Mouse (Mus musculus) heart, embryonic 14.5 days (tissue): ENCODE results near the gene Gm4133. TPM values are rescaled to one million over a fixed set of nuclear protein-coding genes. Genes with fewer than 3 reads are reported as not detected.
"Not testable (repeated sequence)": the region's sequence is repeated elsewhere in the genome, so short reads cannot be mapped to it uniquely, and the experiment has no call there.

Experiments used
- ATAC-seq: fragments of 200-750 bp; cut with Nextera tagmentation; 2 replicates; pipeline ENCODE4 v1.8.0; 2017; ENCODE audit warnings: low read depth, moderate TSS enrichment; ENCODE audit not compliant: insufficient number of reproducible peaks, insufficient read depth, low FRiP score
- H3K27ac ChIP-seq, 2 experiments: fragments of 200-500 bp in 1 of 2; fragments of 300-500 bp in 1 of 2; sonication (generic) in 1 of 2; replicated peaks in 1 of 2; 2 replicates each; pipeline ENCODE4 v1.5.1; 2012 to 2014; ENCODE audit warnings: low read depth in 2 of 2, low read length in 2 of 2, control low read depth in 1 of 2, mild to moderate bottlenecking in 1 of 2, mixed read lengths in 1 of 2; ENCODE audit not compliant: control insufficient read depth in 1 of 2, insufficient read depth in 1 of 2
- H3K27me3 ChIP-seq: fragments of 300-500 bp; sonication (generic); 2 replicates; pipeline ENCODE4 v1.6.1; 2014; ENCODE audit warnings: mild to moderate bottlenecking, low read length, control low read depth; ENCODE audit not compliant: control insufficient read depth, insufficient read depth
- H3K36me3 ChIP-seq: fragments of 300-500 bp; sonication (generic); 2 replicates; pipeline ENCODE4 v1.6.1; 2014; ENCODE audit warnings: mild to moderate bottlenecking, control low read depth, low read length, mixed read lengths; ENCODE audit not compliant: control insufficient read depth, insufficient read depth
- H3K4me1 ChIP-seq, 2 experiments: fragments of 200-500 bp in 1 of 2; fragments of 300-500 bp in 1 of 2; sonication (generic) in 1 of 2; 2 replicates each; pipeline ENCODE4 v1.6.1; 2012 to 2014; ENCODE audit warnings: low read length in 2 of 2, control low read depth in 1 of 2, mixed read lengths in 1 of 2; ENCODE audit not compliant: control insufficient read depth in 2 of 2, insufficient read depth in 2 of 2
- H3K4me2 ChIP-seq: fragments of 300-500 bp; sonication (generic); 2 replicates; pipeline ENCODE4 v1.6.1; 2014; ENCODE audit warnings: mild to moderate bottlenecking, low read length
- H3K4me3 ChIP-seq, 2 experiments: fragments of 200-500 bp in 1 of 2; fragments of 300-500 bp in 1 of 2; sonication (generic) in 1 of 2; 2 replicates each; pipeline ENCODE4 v1.5.1; 2012 to 2014; ENCODE audit warnings: low read length in 2 of 2, mild to moderate bottlenecking in 2 of 2, control low read depth in 1 of 2, low read depth in 1 of 2, moderate library complexity in 1 of 2; ENCODE audit not compliant: control insufficient read depth in 1 of 2, insufficient read depth in 1 of 2
- H3K9ac ChIP-seq: fragments of 300-500 bp; sonication (generic); 2 replicates; pipeline ENCODE4 v1.6.1; 2014; ENCODE audit warnings: mild to moderate bottlenecking, low read length
- H3K9me3 ChIP-seq: fragments of 300-500 bp; sonication (generic); 2 replicates; pipeline ENCODE4 v1.6.1; 2016; ENCODE audit warnings: low read length, control low read depth; ENCODE audit not compliant: control insufficient read depth
- WGBS: fragments of 180-500 bp; shearing (Covaris S2); extraction: QIAGEN DNeasy Blood & Tissue Kit; methylation state at CpG from one replicate; pipeline ENCODE4 v1.1.7; 2014; 5-methylcytosine and 5-hydroxymethylcytosine counted together
- polyA plus RNA-seq: library from polyadenylated mRNA; unstranded; fragments of >200 nt; fragmentation: Nextera tagmentation; extraction: Ambion mirVana; gene quantifications from 2 replicates; pipeline ENCODE4 v1.2.1, GENCODE M21; 2014

Gene Gm4133
- polyA plus RNA-seq, result not detected in 2 replicates

DNA sequence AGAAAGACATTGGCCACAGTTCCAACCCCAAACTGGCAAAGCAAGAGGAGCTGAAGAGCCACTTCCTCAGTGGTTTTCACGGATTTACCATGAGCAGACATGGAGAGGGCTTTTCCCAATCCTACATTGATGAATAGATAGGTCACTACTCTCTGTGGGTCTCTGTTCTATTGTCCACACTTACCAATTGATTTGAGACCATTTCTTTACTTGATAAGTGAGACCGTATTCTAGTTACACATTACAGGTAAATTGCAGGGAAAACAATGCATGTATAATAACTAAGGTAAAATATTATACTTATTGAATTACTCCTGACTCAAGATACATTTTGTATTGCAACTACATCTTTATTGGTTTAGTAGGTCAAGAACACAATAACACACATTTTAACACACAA, at the start of gene Gm4133:
Gm4133 (minus strand) TSS at position 101 of the 400 bp plus-strand sequence.
- no CpG with 5 or more reads among the region's 2 CpGs for WGBS
- not testable (repeated sequence) for H3K4me2 ChIP-seq, H3K4me1 ChIP-seq, H3K27me3 ChIP-seq, H3K36me3 ChIP-seq, H3K27ac ChIP-seq, H3K4me3 ChIP-seq, H3K9ac ChIP-seq, ATAC-seq, H3K9me3 ChIP-seq

DNA sequence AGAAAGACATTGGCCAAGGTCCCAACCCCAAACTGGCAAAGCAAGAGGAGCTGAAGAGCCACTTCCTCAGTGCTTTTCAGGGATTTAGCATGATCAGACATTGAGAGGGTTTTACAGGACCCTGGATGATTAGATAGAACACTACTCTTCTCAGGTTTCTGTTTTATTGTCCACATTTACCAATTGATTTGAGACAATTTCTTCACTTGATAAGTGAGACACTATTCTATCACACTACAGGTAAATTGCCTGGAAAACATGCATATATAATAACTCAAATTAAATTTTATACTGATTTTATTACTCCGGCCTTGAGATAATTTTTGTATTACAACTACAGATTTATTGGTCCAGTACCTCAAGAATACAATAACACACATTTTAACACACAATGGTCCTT, 41.4 kb upstream of the Gm4133 start, which contains the start of gene Gm5728:
Gm5728 (minus strand) TSS at position 101 of the 400 bp plus-strand sequence.
- H3K4me1 ChIP-seq, ATAC-seq, H3K27me3 ChIP-seq, H3K9me3 ChIP-seq, H3K4me3 ChIP-seq, H3K27ac ChIP-seq, H3K36me3 ChIP-seq, H3K4me2 ChIP-seq, H3K9ac ChIP-seq: not testable (repeated sequence)
- no CpG with 5 or more reads among the region's 1 CpGs for WGBS

Other genes starting within 250 kb of the Gm4133 start
- gene Vmn1r91, start 234.4 kb downstream of the Gm4133 start, polyA plus RNA-seq, result not detected in 2 replicates
- gene Gm16442, start 211.5 kb downstream of the Gm4133 start, polyA plus RNA-seq, result not detected in 2 replicates
- gene Vmn1r93, start 195.0 kb downstream of the Gm4133 start, polyA plus RNA-seq, result not detected in 2 replicates
- not detected in 2 replicates for gene Vmn1r94, start 165.7 kb downstream of the Gm4133 start, polyA plus RNA-seq
- not detected in 2 replicates for gene Vmn1r95, start 140.4 kb downstream of the Gm4133 start, polyA plus RNA-seq
- gene Gm6164, start 128.5 kb downstream of the Gm4133 start, polyA plus RNA-seq, result not detected in 2 replicates
- gene Gm4498, start 100.2 kb downstream of the Gm4133 start, polyA plus RNA-seq, result not detected in 2 replicates
- not detected in 2 replicates for gene Gm5890, start 71.2 kb downstream of the Gm4133 start, polyA plus RNA-seq
- gene Gm5728, start 41.3 kb upstream of the Gm4133 start, polyA plus RNA-seq, result not detected in 2 replicates
- not detected in 2 replicates for gene Vmn1r100, start 83.9 kb upstream of the Gm4133 start, polyA plus RNA-seq
- not detected in 2 replicates for gene Vmn1r101, start 108.5 kb upstream of the Gm4133 start, polyA plus RNA-seq
- not detected in 2 replicates for gene Gm10670, start 140.9 kb upstream of the Gm4133 start, polyA plus RNA-seq
- not detected in 2 replicates for gene Vmn1r103, start 176.5 kb upstream of the Gm4133 start, polyA plus RNA-seq
- gene Vmn1r104, start 199.8 kb upstream of the Gm4133 start, polyA plus RNA-seq, result not detected in 2 replicates
- not detected in 2 replicates for gene Gm5726, start 211.7 kb upstream of the Gm4133 start, polyA plus RNA-seq
- not detected in 2 replicates for gene Gm4141, start 242.2 kb upstream of the Gm4133 start, polyA plus RNA-seq